Mouse (Mus musculus) monocyte, adult 2 months (primary cell): ENCODE data around the gene Spef2.
"Not testable (repeated sequence)": the region's sequence is repeated elsewhere in the genome, so short reads cannot be mapped to it uniquely, and the experiment has no call there.

Experiments used
- DNase-seq, 2 experiments: peaks; one replicate each; pipeline ENCODE4 v3.0.0; 2022; ENCODE audit warnings: low spot score in 2 of 2, low read depth in 1 of 2

Gene Spef2

GRCm38 (mm10) chr15:9677343-9678036 is 71.2 kb downstream of the Spef2 start:
- no peak for DNase-seq

GRCm38 (mm10) chr15:9668575-9668974 is 80.1 kb downstream of the Spef2 start:
- no peak for DNase-seq

GRCm38 (mm10) chr15:9664948-9665347 is 83.7 kb downstream of the Spef2 start:
- DNase-seq, result not testable (repeated sequence)

DNA sequence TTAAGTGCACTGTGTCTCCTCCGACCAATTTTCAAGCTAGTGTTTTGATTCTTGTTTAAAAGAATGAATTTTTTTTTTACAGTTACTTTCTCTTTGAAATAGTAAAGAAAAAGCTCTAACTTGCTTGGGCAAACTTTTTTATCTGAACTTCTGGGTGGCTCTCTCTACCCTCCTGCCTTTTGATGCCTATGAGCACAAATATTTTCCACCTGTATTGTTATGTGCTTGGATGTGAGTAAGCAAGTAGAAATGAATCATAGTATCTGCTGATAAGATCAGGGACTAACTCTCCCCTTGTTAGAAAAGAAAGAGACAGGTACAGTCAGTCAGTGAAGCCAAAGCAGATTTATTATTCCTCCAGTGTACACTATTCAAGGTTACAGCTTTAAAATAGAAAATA is 87.5 kb downstream of the Spef2 start:
- no peak for DNase-seq

GRCm38 (mm10) chr15:9634471-9634870 is 114.2 kb downstream of the Spef2 start:
- DNase-seq, result no peak

GRCm38 (mm10) chr15:9631657-9632056 is 117.0 kb downstream of the Spef2 start:
- DNase-seq, result no peak

DNA sequence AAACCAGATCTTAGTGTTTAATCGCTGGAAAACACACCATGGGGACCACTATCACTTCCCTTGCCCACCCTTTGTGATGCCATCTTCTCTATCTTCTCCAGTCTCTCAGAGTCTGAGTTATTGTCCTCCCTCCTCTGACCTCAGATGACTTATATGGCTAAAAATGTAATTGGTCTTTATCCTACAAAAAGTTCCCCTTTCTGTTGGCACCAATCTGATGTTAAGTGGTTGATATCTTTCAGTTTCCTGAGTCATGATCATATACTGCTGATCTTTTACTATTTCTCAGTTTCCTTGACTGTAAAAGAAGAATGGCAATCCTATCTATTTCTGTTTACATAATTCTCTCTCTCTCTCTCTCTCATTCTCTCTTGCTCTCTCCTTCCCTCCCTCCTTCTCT is 119.0 kb downstream of the Spef2 start:
- no peak for DNase-seq

DNA sequence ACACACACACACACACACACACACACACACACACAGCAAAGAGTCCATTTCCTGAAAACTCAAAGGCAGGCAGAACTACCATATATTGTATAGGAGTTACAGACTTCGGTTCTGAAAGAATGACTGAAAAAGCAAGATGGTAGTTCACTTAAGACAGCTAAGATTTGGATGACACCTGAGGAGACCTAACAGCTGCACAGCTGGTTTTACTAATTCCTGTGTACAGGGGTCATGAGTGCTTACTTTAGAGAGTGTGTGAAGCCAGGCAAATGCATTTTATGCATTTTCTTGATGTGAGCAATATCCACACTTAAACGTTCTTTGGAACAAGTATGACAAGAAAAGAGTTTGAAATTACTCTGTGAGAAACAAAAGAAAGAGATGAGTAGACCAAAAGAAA is 124.0 kb downstream of the Spef2 start:
- no peak for DNase-seq

- no peak for DNase-seq
Measured at GRCm38 (mm10) chr15:9608177-9608576, 140.5 kb downstream of the Spef2 start.

DNA sequence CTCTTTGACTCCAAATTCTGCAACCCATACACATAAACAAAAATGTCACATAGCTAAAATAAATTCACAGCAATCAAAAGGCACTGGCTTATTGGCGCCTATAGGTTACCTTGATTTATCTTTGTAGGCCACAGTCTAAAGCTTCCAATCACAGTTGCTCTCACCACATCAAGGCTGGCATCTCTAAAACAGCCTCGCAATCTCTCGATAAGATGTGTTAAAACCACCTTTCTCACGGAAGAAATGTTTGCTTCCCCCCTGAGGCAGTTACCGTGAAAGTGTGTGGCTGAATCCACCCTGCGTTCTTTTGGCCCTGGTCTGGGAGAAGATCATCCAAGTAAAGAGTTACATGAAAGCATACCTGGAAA is 148.6 kb downstream of the Spef2 start:
- no peak for DNase-seq

- no peak for DNase-seq
Measured at GRCm38 (mm10) chr15:9599382-9600087, 149.1 kb downstream of the Spef2 start.

- no peak for DNase-seq
Measured at GRCm38 (mm10) chr15:9596298-9597060, 152.2 kb downstream of the Spef2 start.

GRCm38 (mm10) chr15:9589939-9590338 is 158.7 kb downstream of the Spef2 start:
- DNase-seq, result no peak

GRCm38 (mm10) chr15:9580470-9581280 is 168.0 kb downstream of the Spef2 start:
- no peak for DNase-seq

DNA sequence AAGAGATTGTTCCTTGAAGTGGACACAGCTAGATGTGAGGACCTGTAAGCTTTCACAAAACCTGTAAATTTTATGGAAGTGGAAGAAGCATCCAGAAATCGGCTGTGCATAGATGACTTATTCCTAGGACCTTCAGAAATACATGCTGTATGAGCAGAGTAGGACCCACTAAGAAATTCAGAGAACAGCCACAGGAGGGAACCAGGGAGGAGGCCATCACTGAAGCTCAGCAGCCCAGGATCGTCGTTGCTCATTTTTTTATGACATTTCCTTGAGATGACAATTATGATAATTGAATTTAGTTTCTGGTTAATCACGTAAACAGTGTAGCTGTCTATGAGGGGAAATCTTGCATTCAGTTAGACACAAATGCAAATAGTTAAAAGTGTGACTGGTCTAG is 171.4 kb downstream of the Spef2 start:
- DNase-seq, result no peak

- DNase-seq, result no peak
Measured at GRCm38 (mm10) chr15:9574796-9575195, 173.9 kb downstream of the Spef2 start.

DNA sequence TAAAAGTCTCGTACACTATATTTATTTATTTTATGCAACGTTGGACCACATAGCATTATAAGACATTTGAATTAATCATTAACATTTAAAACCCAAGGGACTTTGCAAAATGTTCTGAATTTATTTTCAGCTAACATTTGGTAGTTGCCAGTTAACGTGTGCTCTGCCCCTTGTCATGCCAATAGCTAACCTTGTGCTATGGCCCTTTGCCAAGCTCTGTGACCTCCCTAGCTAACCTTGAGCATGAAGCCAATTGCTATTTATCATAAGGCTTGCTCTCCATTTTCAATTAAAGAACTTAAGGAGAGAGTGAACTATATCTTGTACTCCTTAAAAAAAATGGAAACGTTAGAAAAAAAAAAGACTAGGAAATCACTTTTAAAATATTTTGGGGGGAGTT is 175.3 kb downstream of the Spef2 start:
- DNase-seq, result no peak

- DNase-seq, result no peak
Measured at GRCm38 (mm10) chr15:9572664-9573063, 176.0 kb downstream of the Spef2 start.

DNA sequence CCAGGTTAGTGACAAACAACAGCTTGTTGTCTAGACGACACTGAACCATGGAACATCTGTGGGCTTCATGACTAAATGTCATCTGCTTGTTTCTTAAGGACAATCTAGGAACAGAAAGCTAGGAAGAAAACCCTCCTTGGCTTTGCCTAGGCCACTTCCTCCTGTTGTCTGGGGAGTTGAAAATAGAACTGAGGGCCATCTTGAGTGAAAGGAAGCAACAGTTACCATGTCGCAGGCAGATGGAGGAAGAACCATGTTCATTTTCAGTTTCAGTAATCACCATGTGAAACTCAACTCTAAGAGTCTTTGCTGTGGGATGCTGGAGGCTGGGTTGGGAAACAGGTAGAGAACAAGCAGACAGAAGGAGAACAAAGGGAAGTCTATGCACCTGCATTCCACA is 176.8 kb downstream of the Spef2 start:
- peak in 1 of 2 experiments; percentile 4 for DNase-seq

GRCm38 (mm10) chr15:9567316-9567715 is 181.4 kb downstream of the Spef2 start:
- no peak for DNase-seq

DNA sequence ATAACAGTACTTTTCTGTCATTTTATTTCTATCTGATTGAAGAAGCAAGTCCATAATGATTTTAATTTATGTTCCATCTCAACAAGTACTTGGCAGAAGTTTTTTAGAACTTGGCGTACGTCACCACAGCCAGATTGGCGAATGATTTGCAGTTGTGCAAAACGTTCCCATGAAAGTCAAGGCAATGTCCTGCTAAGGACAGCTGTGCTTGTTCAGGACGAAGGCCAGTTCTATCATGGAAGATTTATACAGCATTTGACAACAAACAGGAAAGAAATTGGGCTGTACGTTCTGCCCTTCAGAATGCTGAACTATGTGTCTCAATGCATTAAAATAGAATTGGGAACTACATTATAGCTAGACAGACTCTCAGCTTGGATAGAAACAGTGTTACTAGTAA is 183.3 kb downstream of the Spef2 start:
- DNase-seq, result no peak
